Mouse (Mus musculus) testis, postnatal 10 days (tissue): ENCODE measurements around the gene 1810049J17Rik.

ENCODE experiments used
- DNase-seq: peaks from one replicate; pipeline ENCODE4 v3.0.0; 2021; ENCODE audit warnings: low spot score

1810049J17Rik gene

GRCm38 (mm10) chr15:12348950-12349349 is 27.3 kb upstream of the 1810049J17Rik start:
- no peak for DNase-seq

GRCm38 (mm10) chr15:12346916-12347315 is 25.2 kb upstream of the 1810049J17Rik start:
- no peak for DNase-seq

- no peak for DNase-seq
Measured at GRCm38 (mm10) chr15:12341401-12341758, 19.7 kb upstream of the 1810049J17Rik start.

- no peak for DNase-seq
Measured at GRCm38 (mm10) chr15:12340536-12341400, 19.1 kb upstream of the 1810049J17Rik start.

GRCm38 (mm10) chr15:12337779-12338137 is 16.1 kb upstream of the 1810049J17Rik start:
- no peak for DNase-seq

GRCm38 (mm10) chr15:12337030-12337778 is 15.5 kb upstream of the 1810049J17Rik start:
- DNase-seq = no peak

- no peak for DNase-seq
Measured at GRCm38 (mm10) chr15:12334381-12334780, 12.7 kb upstream of the 1810049J17Rik start.

GRCm38 (mm10) chr15:12331300-12331699 is 9.6 kb upstream of the 1810049J17Rik start:
- DNase-seq = peak; percentile 31

- DNase-seq = no peak
Measured at GRCm38 (mm10) chr15:12330892-12331291, 9.2 kb upstream of the 1810049J17Rik start.

GRCm38 (mm10) chr15:12330389-12330788 is 8.7 kb upstream of the 1810049J17Rik start:
- DNase-seq = no peak

GRCm38 (mm10) chr15:12324326-12324725 is 2.6 kb upstream of the 1810049J17Rik start:
- DNase-seq = no peak

- DNase-seq = no peak
Measured at GRCm38 (mm10) chr15:12322676-12323402, 1.1 kb upstream of the 1810049J17Rik start.

- peak; percentile 99 for DNase-seq
Measured at GRCm38 (mm10) chr15:12321091-12321787, 460 bp downstream of the 1810049J17Rik start, which contains the start of gene Golph3. Gene Golph3, plus strand, starts transcription at chr15:12321450.

GRCm38 (mm10) chr15:12320441-12321090 is 1.1 kb downstream of the 1810049J17Rik start:
- DNase-seq = no peak

GRCm38 (mm10) chr15:12319889-12320288 is 1.8 kb downstream of the 1810049J17Rik start:
- DNase-seq = no peak

- DNase-seq = no peak
Measured at GRCm38 (mm10) chr15:12318451-12318850, 3.2 kb downstream of the 1810049J17Rik start.

GRCm38 (mm10) chr15:12317290-12317689 is 4.4 kb downstream of the 1810049J17Rik start:
- DNase-seq = no peak

- DNase-seq = no peak
Measured at GRCm38 (mm10) chr15:12315996-12316395, 5.7 kb downstream of the 1810049J17Rik start.

- no peak for DNase-seq
Measured at GRCm38 (mm10) chr15:12314584-12314983, 7.1 kb downstream of the 1810049J17Rik start.

- DNase-seq = no peak
Measured at GRCm38 (mm10) chr15:12313255-12313654, 8.4 kb downstream of the 1810049J17Rik start.

GRCm38 (mm10) chr15:12311465-12311864 is 10.2 kb downstream of the 1810049J17Rik start:
- DNase-seq = no peak
